ENCODE assay signal across 8 mouse cellular contexts in the genomic region with DNA sequence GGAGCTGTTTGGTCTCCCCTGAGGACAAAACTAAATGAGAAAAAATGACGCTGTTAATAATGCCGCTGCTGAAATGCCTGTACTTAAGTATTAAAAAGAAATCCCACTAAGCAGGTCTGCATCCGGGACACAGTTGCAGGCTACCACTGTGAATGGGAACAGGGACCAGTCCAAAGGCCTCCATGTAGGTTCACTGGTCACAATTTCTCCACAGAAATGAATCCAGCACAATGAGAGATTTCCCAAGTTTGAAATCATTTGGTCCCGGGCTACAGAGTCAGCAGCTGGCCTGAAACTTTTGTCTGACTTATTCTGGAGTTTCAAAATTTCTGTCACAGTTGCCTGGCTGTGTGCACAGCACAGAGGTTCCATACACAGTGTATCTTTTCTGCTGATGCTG.
A peak's percentile ranks its signal among the peaks of the same experiment; 100 is the strongest.
DNase-seq lines count a peak whose midpoint lies in the region; ATAC-seq lines count a peak whose summit lies in the region.

No protein-coding gene starts in this region.

- H3K4me1 ChIP-seq in embryonic facial prominence, embryonic 15.5 days = peaks cover 37% of the 10 kb centered on the region
- peaks cover 34% of the 10 kb centered on the region for H3K4me1 ChIP-seq in hindbrain, embryonic 15.5 days (replicated peaks)
- H3K4me1 ChIP-seq in midbrain, embryonic 15.5 days = peaks cover 34% of the 10 kb centered on the region

- H3K4me3 ChIP-seq in embryonic facial prominence, embryonic 15.5 days (replicated peaks) = peak overlapping the region; percentile 2; the same call in 1 of the 2 replicates
- peak overlapping the region; percentile 58 for H3K4me3 ChIP-seq in hindbrain, embryonic 15.5 days
- peak overlapping the region; percentile 72 for H3K4me3 ChIP-seq in midbrain, embryonic 15.5 days

- intact Hi-C loops in left cerebral cortex, postnatal 14 days (cut with DNase I) = loop anchor here (5.0 kb wide), 1 partner anchor 78 kb away; no protein-coding TSS in a partner anchor

- DNase-seq in kidney, adult 18-20 months = peak; percentile 14
- DNase-seq in kidney, postnatal 25 days = no peak
- DNase-seq in right cerebral cortex, adult 2 months (ENCODE audit: low spot score in 2 of 2) = no peak
- no peak for DNase-seq in left cerebral cortex, postnatal 14 days (ENCODE audit: low spot score in 2 of 2)

- 43% methylated on average over 4 of the region's 4 CpGs for whole genome bisulfite sequencing in embryonic facial prominence, embryonic 15.5 days
- WGBS in hindbrain, embryonic 15.5 days = 12% methylated on average over 4 of the region's 4 CpGs
- 14% methylated on average over 4 of the region's 4 CpGs for WGBS in midbrain, embryonic 15.5 days

- H3K27ac ChIP-seq in embryonic facial prominence, embryonic 15.5 days (replicated peaks) = peak overlapping the region; percentile 66
- peak overlapping the region; percentile 100 for H3K27ac ChIP-seq in hindbrain, embryonic 15.5 days (replicated peaks)
- peak overlapping the region; percentile 96 for H3K27ac ChIP-seq in midbrain, embryonic 15.5 days

- H3K9me3 ChIP-seq in embryonic facial prominence, embryonic 15.5 days (replicated peaks) = no peaks in the 10 kb centered on the region
- no peaks in the 10 kb centered on the region for H3K9me3 ChIP-seq in hindbrain, embryonic 15.5 days
- H3K9me3 ChIP-seq in midbrain, embryonic 15.5 days = no peaks in the 10 kb centered on the region

- no peak for ATAC-seq in embryonic facial prominence, embryonic 15.5 days (ENCODE audit: insufficient number of reproducible peaks, low FRiP score, low TSS enrichment, low read depth)
- ATAC-seq in hindbrain, embryonic 15.5 days (ENCODE audit: low FRiP score, low read depth) = no peak
- no peak for ATAC-seq in midbrain, embryonic 15.5 days (replicated peaks)
- no peak for ATAC-seq in cerebellum, adult (ENCODE audit: insufficient number of reproducible peaks, low FRiP score, low TSS enrichment)

- no peaks in the 10 kb centered on the region for H3K27me3 ChIP-seq in embryonic facial prominence, embryonic 15.5 days
- 0 out of 2 replicates have a peak, but pooled peaks cover 8% of the 10 kb centered on the region for H3K27me3 ChIP-seq in hindbrain, embryonic 15.5 days
- H3K27me3 ChIP-seq in midbrain, embryonic 15.5 days (replicated peaks) = 0 out of 2 replicates have a peak, but pooled peaks cover 3% of the 10 kb centered on the region

- H3K9ac ChIP-seq in embryonic facial prominence, embryonic 15.5 days = no peak overlapping the region
- H3K9ac ChIP-seq in hindbrain, embryonic 15.5 days = peak overlapping the region; percentile 56; the same call in 1 of the 2 replicates
- H3K9ac ChIP-seq in midbrain, embryonic 15.5 days = 0 out of 2 replicates have a peak overlapping the region, but pooled peaks have one; percentile 16

- no peaks in the 10 kb centered on the region for H3K36me3 ChIP-seq in embryonic facial prominence, embryonic 15.5 days
- H3K36me3 ChIP-seq in hindbrain, embryonic 15.5 days = no peaks in the 10 kb centered on the region
- H3K36me3 ChIP-seq in midbrain, embryonic 15.5 days (replicated peaks) = no peaks in the 10 kb centered on the region

- peak overlapping the region; percentile 95 for H3K4me2 ChIP-seq in embryonic facial prominence, embryonic 15.5 days (replicated peaks)
- H3K4me2 ChIP-seq in hindbrain, embryonic 15.5 days = peak overlapping the region; percentile 100
- H3K4me2 ChIP-seq in midbrain, embryonic 15.5 days = peak overlapping the region; percentile 100

Comparison
In these comparisons a context has a peak if more than half of its experiments do, and no peak if none do; other contexts are left out.
1. H3K4me3 ChIP-seq: peak in every context shown above with its lines; median percentile 72 in midbrain, embryonic 15.5 days; 58 in hindbrain, embryonic 15.5 days; 2 in embryonic facial prominence, embryonic 15.5 days.